ENCODE assay signal across 23 mouse cellular contexts in the genomic region with DNA sequence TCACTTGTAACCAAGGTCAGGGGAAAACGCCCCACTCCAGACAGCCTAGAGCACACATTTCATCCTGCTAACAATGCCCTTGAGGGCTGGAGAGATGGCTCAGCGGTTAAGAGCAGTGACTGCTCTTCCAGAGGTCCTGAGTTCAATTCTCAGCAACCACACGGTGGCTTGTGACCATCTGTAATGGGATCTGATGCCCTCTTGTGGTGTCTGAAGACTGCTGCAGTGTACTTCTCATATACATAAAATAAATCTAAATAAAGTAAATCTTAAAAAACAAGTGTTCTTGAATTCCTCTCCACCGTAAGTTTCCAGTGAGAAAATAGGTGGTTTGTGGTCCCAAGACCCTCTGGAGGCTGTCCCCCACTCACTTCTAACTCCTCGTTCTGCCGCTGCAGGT. TPM values are rescaled to one million over a fixed set of nuclear protein-coding genes. Genes with fewer than 3 reads are reported as not detected.
DNase-seq lines count a peak whose midpoint lies in the region; ATAC-seq and TF ChIP-seq lines count a peak whose summit lies in the region.
"Had no signal": no experiment of that assay in that cellular context is flagged by ENCODE, and none has a peak within 500 bp of the region (broad histone marks: within the 10 kb centered on the region; RNA-seq: fewer than 3 reads in every experiment).

No protein-coding gene starts in this region.

- no peaks in the 10 kb centered on the region for H3K36me3 ChIP-seq in heart, adult 2 months (ENCODE audit: control insufficient read depth, insufficient read depth, low read length)
- peaks cover 14% of the 10 kb centered on the region for H3K36me3 ChIP-seq in heart, embryonic 11.5 days (ENCODE audit: control insufficient read depth, insufficient read depth, low read length)
- peaks cover 15% of the 10 kb centered on the region for H3K36me3 ChIP-seq in liver, embryonic 14.5 days (replicated peaks; ENCODE audit: control insufficient read depth, insufficient read depth, low read depth)
- H3K36me3 ChIP-seq in liver, embryonic 12.5 days: peaks cover 96% of the 10 kb centered on the region

- no peak overlapping the region for H3K4me2 ChIP-seq in heart, embryonic 11.5 days
- no peak overlapping the region for H3K4me2 ChIP-seq in liver, embryonic 14.5 days (ENCODE audit: low read depth)
- H3K4me2 ChIP-seq in liver, embryonic 12.5 days: no peak overlapping the region
- H3K4me2 ChIP-seq: limb, embryonic 12.5 days; liver, embryonic 15.5 days had no signal

- H3K27me3 ChIP-seq in heart, adult 2 months (ENCODE audit: control insufficient read depth, insufficient read depth, low read length): no peaks in the 10 kb centered on the region
- H3K27me3 ChIP-seq in heart, embryonic 11.5 days (ENCODE audit: control insufficient read depth, insufficient read depth, low read length): no peaks in the 10 kb centered on the region
- no peaks in the 10 kb centered on the region for H3K27me3 ChIP-seq in liver, embryonic 14.5 days (ENCODE audit: control insufficient read depth, insufficient read depth, low read length)
- no peaks in the 10 kb centered on the region for H3K27me3 ChIP-seq in liver, embryonic 12.5 days (replicated peaks)
- H3K27me3 ChIP-seq: limb, embryonic 12.5 days; liver, embryonic 15.5 days had no signal

- no peak overlapping the region for H3K9ac ChIP-seq in heart, adult 2 months (ENCODE audit: low read depth, low read length)
- no peak overlapping the region for H3K9ac ChIP-seq in heart, embryonic 11.5 days (ENCODE audit: low read depth, low read length)
- H3K9ac ChIP-seq in liver, embryonic 14.5 days (replicated peaks): no peak overlapping the region
- H3K9ac ChIP-seq in liver, embryonic 12.5 days: no peak overlapping the region
- H3K9ac ChIP-seq: limb, embryonic 12.5 days; liver, embryonic 15.5 days had no signal

- intact Hi-C loops in heart, adult 2 months (cut with DNase I): no loop called here

- H3K9me3 ChIP-seq in heart, embryonic 11.5 days (replicated peaks; ENCODE audit: control insufficient read depth, low read length): no peaks in the 10 kb centered on the region
- no peaks in the 10 kb centered on the region for H3K9me3 ChIP-seq in liver, embryonic 14.5 days (ENCODE audit: control insufficient read depth, low read length)
- H3K9me3 ChIP-seq in liver, embryonic 12.5 days (replicated peaks): no peaks in the 10 kb centered on the region
- H3K9me3 ChIP-seq: hindbrain, embryonic 10.5 days; liver, embryonic 15.5 days had no signal

- H3K4me3 ChIP-seq in heart, adult 2 months: no peak overlapping the region
- H3K4me3 ChIP-seq in heart, embryonic 11.5 days (ENCODE audit: low read depth, low read length): no peak overlapping the region
- no peak overlapping the region for H3K4me3 ChIP-seq in liver, embryonic 14.5 days (ENCODE audit: insufficient read depth in 1 of 2, low read depth in 2 of 2, low read length in 2 of 2)
- no peak overlapping the region for H3K4me3 ChIP-seq in liver, embryonic 12.5 days
- H3K4me3 ChIP-seq: hindbrain, embryonic 10.5 days; limb, embryonic 12.5 days; liver, embryonic 15.5 days had no signal

- no peak for ATAC-seq in heart, embryonic 11.5 days (replicated peaks; ENCODE audit: insufficient number of reproducible peaks, low FRiP score, low TSS enrichment)
- ATAC-seq in liver, embryonic 14.5 days (ENCODE audit: insufficient read depth): no peak
- no peak for ATAC-seq in liver, embryonic 12.5 days
- no peak for ATAC-seq in megakaryocyte, adult 5-6 weeks (ENCODE audit: poor library complexity, severe bottlenecking)
- ATAC-seq: forebrain, embryonic 16.5 days had no signal

- 90% methylated on average over 6 of the region's 6 CpGs for WGBS in heart, adult 2 months
- 83% methylated on average over 6 of the region's 6 CpGs for WGBS in heart, embryonic 11.5 days (ENCODE audit: insufficient replicate concordance)
- 81% methylated on average over 6 of the region's 6 CpGs for WGBS in liver, embryonic 14.5 days (ENCODE audit: insufficient replicate concordance)
- 83% methylated on average over 6 of the region's 6 CpGs for WGBS in liver, embryonic 12.5 days (ENCODE audit: insufficient replicate concordance)

- peak; percentile 47 for TF ChIP-seq CTCF in heart, adult 2 months (IDR thresholded peaks at IDR 0.05)
- TF ChIP-seq CTCF in liver, embryonic 14.5 days (IDR thresholded peaks at IDR 0.05; ENCODE audit: low read depth): peak; percentile 30

- H3K79me2 ChIP-seq in heart, adult 2 months (replicated peaks; ENCODE audit: control insufficient read depth, insufficient read depth, low read length): no peaks in the 10 kb centered on the region

- TF ChIP-seq POLR2A in heart, adult 2 months (IDR thresholded peaks at IDR 0.05; ENCODE audit: insufficient read depth, low read depth, low read length): no peak

- no peak for TF ChIP-seq EP300 in heart, adult 2 months (IDR thresholded peaks at IDR 0.05; ENCODE audit: insufficient read depth, low read depth, low read length)
- no peak for TF ChIP-seq EP300 in liver, embryonic 14.5 days (IDR thresholded peaks at IDR 0.05; ENCODE audit: low read depth)

- no peak for DNase-seq in heart, adult 2 months
- DNase-seq in liver, embryonic 14.5 days (ENCODE audit: low read depth in 3 of 3, low spot score in 3 of 3): no peak
- peak; percentile 27 for DNase-seq in A20 (ENCODE audit: low read depth, low spot score)
- DNase-seq in R1 (ENCODE audit: low read depth, low spot score): peak; percentile 49
- DNase-seq in frontal cortex, adult 2 months (ENCODE audit: extremely low spot score in 1 of 2, low spot score in 1 of 2): no peak
- DNase-seq: adrenal gland, postnatal 36 days; B cell, adult 2 months; cerebellum, adult 11-12 months; cerebellum, postnatal 25 days; embryo, embryonic 11 days; heart, adult 11 months; kidney, adult 8-10 months; kidney, postnatal 36 days; layer of hippocampus, adult 9-11 months; lung, postnatal 14 days; thymus, postnatal 4 days had no signal

- no peak overlapping the region for H3K27ac ChIP-seq in heart, adult 2 months
- H3K27ac ChIP-seq in heart, embryonic 11.5 days (ENCODE audit: low read depth, low read length): no peak overlapping the region
- H3K27ac ChIP-seq in liver, embryonic 14.5 days: no peak overlapping the region
- H3K27ac ChIP-seq in liver, embryonic 12.5 days: no peak overlapping the region
- H3K27ac ChIP-seq: hindbrain, embryonic 10.5 days; limb, embryonic 12.5 days; liver, embryonic 15.5 days had no signal

- H3K4me1 ChIP-seq in heart, adult 2 months (ENCODE audit: control insufficient read depth, insufficient read depth, low read length): no peaks in the 10 kb centered on the region
- peaks cover 6% of the 10 kb centered on the region; the same call in 1 of the 2 replicates for H3K4me1 ChIP-seq in heart, embryonic 11.5 days (ENCODE audit: control insufficient read depth, insufficient read depth, low read length)
- no peaks in the 10 kb centered on the region for H3K4me1 ChIP-seq in liver, embryonic 14.5 days (replicated peaks; ENCODE audit: control insufficient read depth in 2 of 2, insufficient read depth in 2 of 2, low read length in 1 of 2)
- H3K4me1 ChIP-seq in liver, embryonic 12.5 days: peaks cover under 1% of the 10 kb centered on the region; the same call in 1 of the 2 replicates
- H3K4me1 ChIP-seq: hindbrain, embryonic 10.5 days; limb, embryonic 12.5 days; liver, embryonic 15.5 days had no signal

RNA-seq across cellular contexts. Expression of a gene that starts 33.8 kb away (rescaled TPM):
- 10 to 100 TPM; 36.0 to 39.1 TPM for total RNA-seq in heart, adult 2 months (2021)
- 16.5 and 20.3 TPM in 2 replicates for polyA plus RNA-seq in heart, adult 2 months (2012; rRNA removed)
- 46.9 and 47.5 TPM in 2 replicates for polyA plus RNA-seq in heart, embryonic 11.5 days (2014; fragmentation: Nextera tagmentation; extraction: Ambion mirVana)
- 11.0 and 15.7 TPM in 2 replicates for polyA plus RNA-seq in liver, embryonic 14.5 days (2012; rRNA removed)
- 36.0 and 38.1 TPM in 2 replicates for polyA plus RNA-seq in liver, embryonic 14.5 days (2014; fragmentation: Nextera tagmentation; extraction: Ambion mirVana)
- polyA plus RNA-seq in liver, embryonic 12.5 days (2016; fragmentation: Nextera tagmentation; extraction: Ambion mirVana): 45.9 and 47.3 TPM in 2 replicates
- 32.3 and 34.9 TPM in 2 replicates for total RNA-seq in megakaryocyte, adult 5-6 weeks (2015)
- 102 and 104 TPM in 2 replicates for total RNA-seq in megakaryocyte, adult 5-6 weeks (2017)
- polyA plus RNA-seq in frontal cortex, adult 2 months (2012; rRNA removed): 50.2 and 51.9 TPM in 2 replicates

Comparison
In these comparisons a context has a peak if more than half of its experiments do, and no peak if none do; other contexts are left out.
1. DNase-seq: peak in A20 (single experiment) and R1 (single experiment); none in heart, adult 2 months (0 of 2), liver, embryonic 14.5 days (0 of 3) and frontal cortex, adult 2 months (0 of 2).